Mouse (Mus musculus): ENCODE results near the gene Ppara.

The Ppara gene

GRCm38 (mm10) chr15:85724271-85725165, 10.3 kb upstream of the Ppara start:
- peak in 1 of 2 experiments; percentile 40 for DNase-seq (ENCODE audit: low spot score in 2 of 2)

- no peak for DNase-seq (ENCODE audit: low spot score in 2 of 2)
Measured at GRCm38 (mm10) chr15:85728224-85728623, 6.6 kb upstream of the Ppara start.

GRCm38 (mm10) chr15:85729256-85729655, 5.5 kb upstream of the Ppara start:
- no peak for DNase-seq (ENCODE audit: low spot score in 2 of 2)

- DNase-seq (ENCODE audit: low spot score in 2 of 2) = no peak
Measured at GRCm38 (mm10) chr15:85730027-85730426, 4.8 kb upstream of the Ppara start.

GRCm38 (mm10) chr15:85731885-85732603, 2.7 kb upstream of the Ppara start:
- DNase-seq (ENCODE audit: low spot score in 2 of 2) = no peak

GRCm38 (mm10) chr15:85732604-85732968, 2.2 kb upstream of the Ppara start:
- no peak for DNase-seq (ENCODE audit: low spot score in 2 of 2)

- DNase-seq (ENCODE audit: low spot score in 2 of 2) = no peak
Measured at GRCm38 (mm10) chr15:85733686-85734085, 1.1 kb upstream of the Ppara start.

- no peak for DNase-seq (ENCODE audit: low spot score in 2 of 2)
Measured at GRCm38 (mm10) chr15:85734148-85734547, 635 bp upstream of the Ppara start.

- peak; percentile 85 to 88 for DNase-seq (ENCODE audit: low spot score in 2 of 2)
Measured at GRCm38 (mm10) chr15:85735063-85735835, 466 bp downstream of the Ppara start.

- no peak for DNase-seq (ENCODE audit: low spot score in 2 of 2)
Measured at GRCm38 (mm10) chr15:85735836-85736190, 1.0 kb downstream of the Ppara start.

- no peak for DNase-seq (ENCODE audit: low spot score in 2 of 2)
Measured at GRCm38 (mm10) chr15:85736506-85736905, 1.7 kb downstream of the Ppara start.

- no peak for DNase-seq (ENCODE audit: low spot score in 2 of 2)
Measured at GRCm38 (mm10) chr15:85738416-85738815, 3.6 kb downstream of the Ppara start.

GRCm38 (mm10) chr15:85738939-85739338, 4.2 kb downstream of the Ppara start:
- no peak for DNase-seq (ENCODE audit: low spot score in 2 of 2)

GRCm38 (mm10) chr15:85742608-85743007, 7.8 kb downstream of the Ppara start:
- no peak for DNase-seq (ENCODE audit: low spot score in 2 of 2)

GRCm38 (mm10) chr15:85743946-85744345, 9.2 kb downstream of the Ppara start:
- DNase-seq (ENCODE audit: low spot score in 2 of 2) = no peak

GRCm38 (mm10) chr15:85746178-85746577, 11.4 kb downstream of the Ppara start:
- DNase-seq (ENCODE audit: low spot score in 2 of 2) = no peak

- no peak for DNase-seq (ENCODE audit: low spot score in 2 of 2)
Measured at GRCm38 (mm10) chr15:85746671-85747070, 11.9 kb downstream of the Ppara start.

GRCm38 (mm10) chr15:85747951-85748350, 13.2 kb downstream of the Ppara start:
- DNase-seq (ENCODE audit: low spot score in 2 of 2) = no peak

- DNase-seq (ENCODE audit: low spot score in 2 of 2) = no peak
Measured at GRCm38 (mm10) chr15:85748466-85748865, 13.7 kb downstream of the Ppara start.

GRCm38 (mm10) chr15:85749141-85749540, 14.4 kb downstream of the Ppara start:
- no peak for DNase-seq (ENCODE audit: low spot score in 2 of 2)

- DNase-seq (ENCODE audit: low spot score in 2 of 2) = no peak
Measured at GRCm38 (mm10) chr15:85750115-85750514, 15.3 kb downstream of the Ppara start.

- no peak for DNase-seq (ENCODE audit: low spot score in 2 of 2)
Measured at GRCm38 (mm10) chr15:85752655-85753054, 17.9 kb downstream of the Ppara start.
